Mouse (Mus musculus) liver, embryonic 15.5 days (tissue): ENCODE data around the gene Cfap100. TPM values are rescaled to one million over a fixed set of nuclear protein-coding genes. Genes with fewer than 3 reads are reported as not detected.
A peak's percentile ranks its signal among the peaks of the same experiment; 100 is the strongest.

ENCODE experiments used
- ATAC-seq: fragments of 200-750 bp; cut with Nextera tagmentation; 2 replicates; pipeline ENCODE4 v1.8.0; 2017; ENCODE audit warnings: moderate number of reproducible peaks, mild to moderate bottlenecking, moderate library complexity; ENCODE audit not compliant: insufficient read depth
- H3K27ac ChIP-seq: fragments of 300-500 bp; sonication (generic); replicated peaks from 2 replicates; pipeline ENCODE4 v1.5.1; 2015; ENCODE audit warnings: mild to moderate bottlenecking, inconsistent platforms
- H3K27me3 ChIP-seq: fragments of 300-500 bp; sonication (generic); 2 replicates; pipeline ENCODE4 v1.6.1; 2015; ENCODE audit warnings: mild to moderate bottlenecking, inconsistent platforms
- H3K36me3 ChIP-seq: fragments of 300-500 bp; sonication (generic); replicated peaks from 2 replicates; pipeline ENCODE4 v1.6.1; 2015; ENCODE audit warnings: moderate library complexity, mild to moderate bottlenecking, inconsistent platforms
- H3K4me1 ChIP-seq: fragments of 300-500 bp; sonication (generic); replicated peaks from 2 replicates; pipeline ENCODE4 v1.6.1; 2015; ENCODE audit warnings: inconsistent platforms
- H3K4me2 ChIP-seq: fragments of 300-500 bp; sonication (generic); 2 replicates; pipeline ENCODE4 v1.6.1; 2015; ENCODE audit warnings: moderate library complexity, mild to moderate bottlenecking, inconsistent platforms
- H3K4me3 ChIP-seq: fragments of 300-500 bp; sonication (generic); replicated peaks from 2 replicates; pipeline ENCODE4 v1.5.1; 2015; ENCODE audit warnings: mild to moderate bottlenecking, inconsistent platforms
- H3K9ac ChIP-seq: fragments of 300-500 bp; sonication (generic); 2 replicates; pipeline ENCODE4 v1.6.1; 2015; ENCODE audit warnings: moderate library complexity, mild to moderate bottlenecking, inconsistent platforms
- H3K9me3 ChIP-seq: fragments of 300-500 bp; sonication (generic); replicated peaks from 2 replicates; pipeline ENCODE4 v1.6.1; 2016; ENCODE audit warnings: inconsistent platforms
- WGBS: fragments of 180-500 bp; shearing (Covaris S2); methylation state at CpG from one replicate; pipeline ENCODE4 v1.1.7; 2015; ENCODE audit warnings: mixed read lengths; ENCODE audit not compliant: insufficient replicate concordance; 5-methylcytosine and 5-hydroxymethylcytosine counted together
- polyA plus RNA-seq: library from polyadenylated mRNA; unstranded; fragments of >200 nt; fragmentation: Nextera tagmentation; extraction: Ambion mirVana; gene quantifications from 2 replicates; pipeline ENCODE4 v1.2.1, GENCODE M21; 2015

Gene Cfap100
- polyA plus RNA-seq, 1 experiment from 2014 or later = not detected

DNA sequence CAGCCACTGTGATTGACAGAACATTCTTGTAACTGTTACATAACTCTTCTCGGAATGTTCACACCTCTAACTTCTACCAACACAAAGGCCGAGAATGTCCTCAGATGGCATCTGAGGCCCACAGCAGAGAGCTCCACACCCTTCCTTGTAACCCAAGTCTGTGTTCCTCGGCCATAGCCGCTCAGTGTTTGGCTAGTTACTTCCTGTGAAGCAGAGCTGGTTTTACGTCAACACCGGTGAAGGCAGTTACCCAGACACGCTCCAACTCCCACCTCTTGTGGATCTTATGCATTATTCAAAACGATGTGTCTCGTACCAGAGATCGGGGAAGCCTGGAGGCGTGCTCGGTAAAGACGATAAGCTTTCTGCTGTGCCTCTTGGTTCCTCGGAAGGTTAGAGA lies 1.3 kb upstream of the Cfap100 start:
- no peak overlapping the region for H3K4me3 ChIP-seq
- H3K36me3 ChIP-seq = no peaks in the 10 kb centered on the region
- H3K4me2 ChIP-seq = no peak overlapping the region
- no peaks in the 10 kb centered on the region for H3K4me1 ChIP-seq
- H3K9ac ChIP-seq = no peak overlapping the region
- peaks cover 24% of the 10 kb centered on the region for H3K27me3 ChIP-seq
- no peak for ATAC-seq
- H3K27ac ChIP-seq = no peak overlapping the region
- 67% methylated on average over 14 of the region's 14 CpGs for WGBS
- no peaks in the 10 kb centered on the region for H3K9me3 ChIP-seq

DNA sequence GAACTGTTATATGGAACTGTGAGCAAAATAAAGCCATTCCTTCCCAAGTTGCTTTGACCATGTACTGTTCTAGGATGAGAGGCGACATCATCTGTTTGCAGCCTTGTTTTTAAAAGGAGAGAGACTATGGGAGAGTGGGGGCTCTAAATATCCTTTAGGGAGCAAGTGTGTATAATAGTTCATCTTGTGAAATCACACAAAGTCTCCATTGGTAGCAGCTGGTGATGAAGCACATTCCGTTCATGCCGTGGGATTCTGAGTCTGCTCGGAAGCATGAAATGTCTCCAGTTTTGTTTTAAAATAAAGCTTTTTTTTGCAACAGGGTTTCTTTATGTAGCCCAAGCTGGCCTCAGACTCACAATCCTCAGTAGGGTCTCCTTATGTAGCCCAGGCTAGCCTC lies 2.6 kb downstream of the Cfap100 start:
- 82% methylated on average over 4 of the region's 4 CpGs for WGBS
- Histone ChIP-seq H3K4me3 (no peak overlapping the region), H3K4me2 (no peak overlapping the region), H3K27ac (no peak overlapping the region), H3K27me3 (peaks cover 24% of the 10 kb centered on the region), H3K9ac (no peak overlapping the region), H3K36me3 (no peaks in the 10 kb centered on the region), H3K9me3 (no peaks in the 10 kb centered on the region), H3K4me1 (peaks cover 8% of the 10 kb centered on the region)
- ATAC-seq = no peak

DNA sequence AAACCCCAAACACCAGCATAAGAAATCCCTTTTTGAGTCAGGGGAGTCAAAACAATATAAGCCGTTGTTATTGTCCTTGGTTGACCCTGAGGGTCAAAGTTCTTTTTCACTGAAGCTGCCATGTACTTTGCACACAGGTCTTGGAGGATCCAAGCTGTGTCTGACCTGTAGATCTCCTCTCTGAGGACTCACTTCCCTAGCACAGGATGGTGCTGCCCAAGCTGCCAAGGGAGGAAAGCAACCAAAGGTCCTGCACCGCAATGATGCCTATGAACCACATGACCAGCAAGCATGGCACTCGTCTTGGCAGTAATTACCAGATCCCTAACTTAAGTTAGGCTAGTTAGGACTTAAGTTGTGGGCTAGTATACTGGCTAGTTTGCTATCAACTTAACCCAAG lies 3.2 kb downstream of the Cfap100 start:
- no peaks in the 10 kb centered on the region for H3K36me3 ChIP-seq
- H3K27ac ChIP-seq = no peak overlapping the region
- no peaks in the 10 kb centered on the region for H3K9me3 ChIP-seq
- no peak overlapping the region for H3K9ac ChIP-seq
- no peak overlapping the region for H3K4me3 ChIP-seq
- no peak for ATAC-seq
- no peak overlapping the region for H3K4me2 ChIP-seq
- H3K27me3 ChIP-seq = peaks cover 24% of the 10 kb centered on the region
- H3K4me1 ChIP-seq = peaks cover 8% of the 10 kb centered on the region
- WGBS = 74% methylated on average over 3 of the region's 3 CpGs

DNA sequence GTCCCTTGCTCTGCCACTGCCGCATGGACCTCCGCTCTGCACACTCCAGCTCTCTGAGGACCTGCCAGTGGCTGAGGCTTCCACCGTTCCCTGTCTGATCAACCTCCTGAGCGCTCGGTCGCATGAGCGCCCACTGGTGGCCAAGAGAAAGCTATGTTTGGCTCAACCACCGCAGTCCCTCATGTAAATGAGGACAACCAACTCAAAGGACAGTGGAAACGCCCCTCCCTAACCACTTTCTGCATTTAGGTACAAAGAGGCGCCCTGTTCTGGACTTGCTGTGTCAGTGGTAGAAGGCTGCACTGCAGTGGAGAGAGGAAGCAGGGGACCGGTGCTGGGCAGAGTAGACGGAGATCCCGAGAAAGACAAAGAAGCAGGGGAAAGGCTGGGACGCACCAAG lies 6.0 kb downstream of the Cfap100 start:
- Histone ChIP-seq H3K27ac (no peak overlapping the region), H3K9me3 (no peaks in the 10 kb centered on the region), H3K4me3 (no peak overlapping the region), H3K4me1 (peaks cover 8% of the 10 kb centered on the region), H3K4me2 (peak overlapping the region; percentile 42), H3K36me3 (no peaks in the 10 kb centered on the region), H3K27me3 (peaks cover 10% of the 10 kb centered on the region), H3K9ac (no peak overlapping the region)
- ATAC-seq = peak; percentile 70
- WGBS = 6% methylated on average over 14 of the region's 14 CpGs

DNA sequence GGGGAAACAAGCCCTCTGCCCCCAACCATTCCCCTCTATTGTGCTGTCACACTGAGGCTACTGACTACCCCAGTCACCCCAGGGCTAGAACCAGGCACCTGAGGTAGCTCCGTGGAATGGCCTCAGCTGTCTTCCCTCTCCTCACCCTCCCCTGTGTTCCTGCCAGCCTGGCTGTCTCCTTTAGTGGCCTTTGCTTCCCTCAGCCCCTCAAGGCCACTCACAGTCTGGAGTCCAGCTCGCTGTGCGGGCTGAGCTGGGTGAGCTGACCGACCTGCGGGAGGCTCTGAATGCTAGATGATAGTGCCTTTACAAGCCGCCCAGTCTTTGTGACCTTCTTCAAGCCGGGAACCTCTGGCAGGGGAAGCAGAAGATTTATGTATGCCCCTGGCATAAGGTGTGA lies 16.7 kb downstream of the Cfap100 start:
- ATAC-seq = no peak

DNA sequence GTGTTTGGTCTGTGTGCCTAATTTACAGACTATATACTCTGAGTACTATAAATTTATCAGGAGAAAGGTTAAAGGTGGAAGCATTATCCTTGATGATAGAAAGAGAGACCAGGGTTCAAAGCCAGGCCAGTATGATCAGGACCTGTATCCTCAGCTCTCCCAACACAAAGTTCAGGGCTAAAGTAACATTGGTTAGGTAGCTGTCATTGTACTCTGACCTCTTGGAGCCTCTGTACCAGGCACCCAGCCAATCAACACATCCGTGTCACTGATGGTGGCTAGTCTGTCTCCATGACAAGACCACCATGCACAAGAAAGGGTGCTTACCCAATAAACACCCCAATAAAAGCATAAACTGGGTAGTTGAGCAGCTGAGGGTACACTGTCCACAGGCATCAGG lies 17.6 kb downstream of the Cfap100 start:
- Histone ChIP-seq H3K9ac (no peak overlapping the region), H3K36me3 (no peaks in the 10 kb centered on the region), H3K9me3 (no peaks in the 10 kb centered on the region), H3K27ac (no peak overlapping the region), H3K4me1 (no peaks in the 10 kb centered on the region), H3K27me3 (no peaks in the 10 kb centered on the region), H3K4me2 (no peak overlapping the region), H3K4me3 (no peak overlapping the region)
- 39% methylated on average over 1 of the region's 1 CpGs for WGBS
- ATAC-seq = no peak

More for the DNA sequence above, 16.7 kb downstream of the Cfap100 start:
- Histone ChIP-seq H3K36me3 (no peaks in the 10 kb centered on the region), H3K9me3 (no peaks in the 10 kb centered on the region), H3K4me3 (no peak overlapping the region), H3K27me3 (no peaks in the 10 kb centered on the region), H3K4me1 (no peaks in the 10 kb centered on the region), H3K4me2 (no peak overlapping the region), H3K9ac (no peak overlapping the region), H3K27ac (no peak overlapping the region)
- 65% methylated on average over 7 of the region's 7 CpGs for WGBS

DNA sequence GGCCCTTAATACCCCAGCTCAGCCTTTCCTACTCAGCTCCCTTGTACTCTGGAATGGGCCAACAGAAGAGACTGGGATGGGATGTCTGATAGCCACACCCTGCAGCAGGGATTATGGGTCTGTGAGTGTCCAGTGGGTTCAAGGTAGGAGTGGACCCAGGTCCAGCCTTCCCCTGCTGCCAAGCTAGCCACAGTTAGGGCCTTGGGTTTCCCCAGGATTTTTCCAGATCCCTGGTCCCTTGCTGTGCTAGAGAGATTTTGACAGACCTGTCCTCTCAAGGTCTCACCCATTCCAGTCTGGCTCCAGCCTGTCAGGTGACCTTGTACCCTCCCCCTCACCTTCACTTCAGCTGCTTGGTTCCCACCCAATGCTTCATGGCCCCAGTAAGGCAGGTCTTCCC lies 20.0 kb downstream of the Cfap100 start:
- H3K4me2 ChIP-seq = no peak overlapping the region
- H3K36me3 ChIP-seq = no peaks in the 10 kb centered on the region
- H3K4me3 ChIP-seq = no peak overlapping the region
- H3K4me1 ChIP-seq = no peaks in the 10 kb centered on the region
- no peaks in the 10 kb centered on the region for H3K27me3 ChIP-seq
- no peak for ATAC-seq
- H3K9ac ChIP-seq = no peak overlapping the region
- H3K27ac ChIP-seq = no peak overlapping the region
- H3K9me3 ChIP-seq = no peaks in the 10 kb centered on the region

DNA sequence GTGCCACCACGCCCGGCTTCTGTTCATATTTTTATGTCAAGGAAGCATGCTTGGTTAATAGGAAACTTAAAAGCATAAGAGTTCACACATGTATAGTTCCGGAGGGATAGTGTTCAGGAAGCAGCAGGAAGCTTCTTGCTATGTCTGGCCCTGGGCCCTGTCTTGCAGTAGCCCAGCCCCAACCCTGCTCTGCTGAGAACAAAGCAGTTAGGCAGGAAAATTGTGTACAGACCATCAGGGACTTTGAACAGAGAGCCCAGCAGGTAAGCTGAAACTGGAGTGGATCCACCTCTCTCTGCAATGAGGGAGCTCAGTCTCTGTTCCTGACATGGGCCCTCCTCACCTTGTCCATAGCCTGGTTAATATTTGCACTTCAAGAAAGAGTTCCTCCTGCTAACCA lies 31.3 kb downstream of the Cfap100 start:
- Histone ChIP-seq H3K27ac (0 out of 2 replicates have a peak overlapping the region, but pooled peaks have one; percentile 24), H3K9ac (no peak overlapping the region), H3K4me2 (no peak overlapping the region), H3K4me3 (no peak overlapping the region), H3K9me3 (no peaks in the 10 kb centered on the region), H3K4me1 (peaks cover 7% of the 10 kb centered on the region; the same call in 1 of the 2 replicates), H3K36me3 (peaks cover 34% of the 10 kb centered on the region), H3K27me3 (no peaks in the 10 kb centered on the region)
- 68% methylated on average over 3 of the region's 3 CpGs for WGBS
- ATAC-seq = 0 out of 2 replicates have a peak, but pooled peaks have one; percentile 25

DNA sequence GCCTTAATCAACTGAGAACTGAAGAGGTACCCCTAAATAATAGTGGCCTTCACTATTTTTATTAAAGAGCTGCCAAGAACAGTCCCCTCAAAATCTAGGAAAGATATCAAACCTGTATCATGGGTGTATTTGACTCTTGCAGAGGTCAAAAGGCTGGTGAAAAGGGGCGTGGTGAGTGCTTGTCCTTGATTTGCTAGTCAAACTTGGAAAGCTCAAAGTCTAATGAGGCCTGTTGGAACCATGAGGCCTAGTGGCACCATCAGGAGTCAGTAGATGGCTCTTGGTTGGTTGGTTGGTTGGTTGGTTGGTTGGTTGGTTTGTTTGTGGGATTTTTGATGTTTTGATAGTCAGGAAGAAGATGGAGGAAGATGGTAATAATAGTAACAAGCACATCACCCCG lies 32.8 kb downstream of the Cfap100 start:
- Histone ChIP-seq H3K27ac (no peak overlapping the region), H3K4me1 (peaks cover 7% of the 10 kb centered on the region; the same call in 1 of the 2 replicates), H3K9ac (no peak overlapping the region), H3K9me3 (no peaks in the 10 kb centered on the region), H3K27me3 (no peaks in the 10 kb centered on the region), H3K36me3 (peaks cover 28% of the 10 kb centered on the region; the same call in 1 of the 2 replicates), H3K4me3 (no peak overlapping the region), H3K4me2 (no peak overlapping the region)
- WGBS = 70% methylated on average over 2 of the region's 2 CpGs
- no peak for ATAC-seq

DNA sequence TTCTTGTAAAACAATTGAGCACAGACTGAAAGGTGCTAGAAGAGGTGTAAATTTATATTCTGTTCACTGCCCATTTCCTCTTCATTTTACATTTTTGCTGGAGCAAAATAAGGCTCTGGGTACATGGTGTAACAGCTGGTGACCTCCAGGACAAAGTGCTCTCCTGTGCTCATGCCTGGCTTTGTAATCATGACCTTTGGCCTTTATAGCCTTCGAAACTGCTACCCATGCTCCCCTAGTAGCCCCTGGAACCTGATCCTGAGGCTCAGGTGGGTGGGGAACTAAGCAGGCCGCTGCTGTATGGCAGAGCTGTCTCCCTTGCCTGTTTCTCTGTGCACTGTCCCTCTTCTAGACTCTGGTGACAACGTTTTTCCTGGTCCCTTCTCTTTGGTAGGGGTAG lies 34.6 kb downstream of the Cfap100 start:
- Histone ChIP-seq H3K9me3 (no peaks in the 10 kb centered on the region), H3K36me3 (peaks cover 33% of the 10 kb centered on the region), H3K27me3 (no peaks in the 10 kb centered on the region), H3K9ac (no peak overlapping the region), H3K4me3 (no peak overlapping the region), H3K4me2 (no peak overlapping the region), H3K4me1 (peaks cover 7% of the 10 kb centered on the region; the same call in 1 of the 2 replicates), H3K27ac (0 out of 2 replicates have a peak overlapping the region, but pooled peaks have one; percentile 25)
- peak; percentile 79 for ATAC-seq
- WGBS = 56% methylated on average over 3 of the region's 3 CpGs

DNA sequence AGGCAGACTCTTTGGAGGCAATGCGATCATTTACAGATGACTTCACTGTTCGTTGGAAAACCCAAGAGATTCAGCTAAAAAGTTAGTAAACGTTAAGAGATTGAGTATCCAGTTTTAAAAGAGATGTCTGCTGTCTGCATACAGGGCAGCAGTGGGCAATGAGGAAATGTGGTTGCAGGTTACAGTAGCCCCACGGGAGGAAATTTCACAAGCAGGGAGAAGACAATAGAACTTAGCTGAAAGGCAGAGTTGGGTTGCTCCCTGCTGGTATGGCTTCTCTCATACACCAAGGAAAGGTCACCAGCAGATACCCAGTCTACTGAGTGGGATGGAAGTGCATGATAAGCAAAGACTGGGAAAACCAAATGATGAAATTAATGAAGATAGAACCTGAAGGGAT lies 38.0 kb downstream of the Cfap100 start:
- Histone ChIP-seq H3K4me2 (no peak overlapping the region), H3K27me3 (no peaks in the 10 kb centered on the region), H3K9ac (no peak overlapping the region), H3K27ac (no peak overlapping the region), H3K36me3 (peaks cover 48% of the 10 kb centered on the region), H3K4me1 (peaks cover 4% of the 10 kb centered on the region; the same call in 1 of the 2 replicates), H3K9me3 (no peaks in the 10 kb centered on the region), H3K4me3 (no peak overlapping the region)
- ATAC-seq = no peak
- 68% methylated on average over 4 of the region's 4 CpGs for WGBS

DNA sequence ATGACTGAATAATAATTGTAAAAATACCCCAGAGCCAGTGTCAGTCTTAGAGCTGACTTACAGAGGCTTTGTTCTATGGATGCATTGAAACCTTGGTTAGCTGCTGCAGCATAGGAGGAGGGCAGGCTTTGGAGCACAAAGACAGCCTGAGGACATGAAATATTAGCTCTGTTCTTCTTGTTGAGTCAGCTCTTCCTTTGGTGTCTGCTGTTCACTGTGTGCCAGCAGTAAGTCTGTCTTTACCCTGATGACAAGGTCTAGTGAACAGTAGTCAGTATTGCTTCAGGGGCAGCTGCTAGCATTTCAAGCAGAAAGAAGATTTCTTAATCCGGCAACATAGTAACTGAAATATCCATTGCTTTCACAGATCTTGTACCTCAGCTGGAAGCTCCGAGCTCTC lies 47.1 kb downstream of the Cfap100 start:
- no peak for ATAC-seq
- Histone ChIP-seq H3K9me3 (no peaks in the 10 kb centered on the region), H3K27ac (no peak overlapping the region), H3K9ac (no peak overlapping the region), H3K4me2 (no peak overlapping the region), H3K27me3 (no peaks in the 10 kb centered on the region), H3K4me1 (no peaks in the 10 kb centered on the region), H3K4me3 (no peak overlapping the region), H3K36me3 (peaks cover 84% of the 10 kb centered on the region)
- WGBS = 82% methylated on average over 2 of the region's 2 CpGs
